Mouse (Mus musculus) liver, embryonic 14.5 days (tissue): ENCODE results near the gene Vps13d.
A peak's percentile ranks its signal among the peaks of the same experiment; 100 is the strongest.

Experiments
- CTCF ChIP-seq: IDR thresholded peaks from 2 replicates; pipeline ENCODE4 v1.5.1; 2016; ENCODE audit warnings: antibody characterized with exemption, low read depth, control low read depth
- EP300 ChIP-seq: IDR thresholded peaks from 2 replicates; pipeline ENCODE4 v1.6.1; 2016; ENCODE audit warnings: antibody characterized with exemption, low read depth

GRCm38 (mm10) chr4:145161243-145161642, 33.6 kb downstream of the Vps13d start:
- TF ChIP-seq CTCF: peak; percentile 54
- no peak for TF ChIP-seq EP300
